Mouse (Mus musculus) urinary bladder, postnatal 4 days (tissue): ENCODE data around the gene Gm10229.
"Not testable (repeated sequence)": the region's sequence is repeated elsewhere in the genome, so short reads cannot be mapped to it uniquely, and the experiment has no call there.

Experiments used
- DNase-seq, 2 experiments: peaks; one replicate each; pipeline ENCODE4 v3.0.0; 2021 to 2022; ENCODE audit warnings: low spot score in 2 of 2

Gene Gm10229

GRCm38 (mm10) chr16:89014984-89015383 lies at the start of gene Gm10229:
Gene Gm10229, plus strand, starts transcription at chr16:89015284.
- DNase-seq = not testable (repeated sequence)

GRCm38 (mm10) chr16:89010659-89011058 lies 4.4 kb upstream of the Gm10229 start, which contains the start of gene Krtap22-2:
Gene Krtap22-2, minus strand, starts transcription at chr16:89010759.
- DNase-seq = no peak

- DNase-seq = no peak
Observed at GRCm38 (mm10) chr16:89013973-89014372, 1.1 kb upstream of the Gm10229 start.

- DNase-seq = not testable (repeated sequence)
Observed at GRCm38 (mm10) chr16:89031399-89031798, 16.3 kb downstream of the Gm10229 start, which contains the start of gene Krtap6-1. Gene Krtap6-1, plus strand, starts transcription at chr16:89031699.

- not testable (repeated sequence) for DNase-seq
Observed at GRCm38 (mm10) chr16:89041372-89041771, 26.3 kb downstream of the Gm10229 start, which contains the start of gene Gm10228. Gene Gm10228, minus strand, starts transcription at chr16:89041472.

DNA sequence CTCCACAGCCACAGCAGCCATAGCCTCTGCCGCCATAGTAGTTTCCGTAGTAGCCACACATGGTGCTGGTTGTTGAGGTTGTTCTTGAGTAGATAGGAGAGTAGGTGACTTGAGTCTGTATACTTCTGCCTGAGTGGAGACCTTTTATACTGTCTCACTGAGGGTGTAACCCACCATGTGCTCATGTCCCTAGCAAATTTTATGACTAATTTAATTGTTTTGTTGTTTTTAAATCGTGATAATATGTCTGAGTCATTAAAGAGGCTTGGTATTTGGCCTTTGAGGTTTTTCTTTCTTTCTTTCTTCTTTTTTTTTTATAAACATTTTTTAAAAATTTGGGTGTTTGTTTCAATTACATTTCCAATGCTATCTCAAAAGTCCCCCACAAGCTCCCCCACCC lies 32.7 kb downstream of the Gm10229 start, which contains the start of gene Krtap6-5:
Krtap6-5 (minus strand) TSS at position 101 of the 400 bp plus-strand sequence.
- DNase-seq = no peak

- DNase-seq = not testable (repeated sequence)
Observed at GRCm38 (mm10) chr16:89063902-89064301, 48.8 kb downstream of the Gm10229 start, which contains the start of gene 1110025L11Rik. Gene 1110025L11Rik, minus strand, starts transcription at chr16:89064002.
